Mouse (Mus musculus) lung, adult 2 months (tissue): ENCODE data around the gene Lenep. TPM values are rescaled to one million over a fixed set of nuclear protein-coding genes. Genes with fewer than 3 reads are reported as not detected.

ENCODE experiments used
- DNase-seq: peaks from one replicate; pipeline ENCODE4 v3.0.0; 2022
- H3K4me1 ChIP-seq: fragments of 200-500 bp; 2 replicates; pipeline ENCODE4 v1.6.1; 2011; ENCODE audit warnings: low read length; ENCODE audit not compliant: control insufficient read depth, insufficient read depth
- H3K4me3 ChIP-seq: fragments of 200-500 bp; replicated peaks from 2 replicates; pipeline ENCODE3; 2011; ENCODE audit warnings: low read depth, mild to moderate bottlenecking, control low read depth, low read length; ENCODE audit errors: extremely low read depth
- CTCF ChIP-seq: fragments of 200-500 bp; IDR thresholded peaks from 2 replicates; pipeline ENCODE4 v1.5.1; 2011; ENCODE audit warnings: mild to moderate bottlenecking, low read length, control low read depth; ENCODE audit not compliant: insufficient read depth
- POLR2A ChIP-seq: fragments of 200-500 bp; IDR thresholded peaks from 2 replicates; pipeline ENCODE4 v1.6.1; 2011; ENCODE audit warnings: low read depth, mild to moderate bottlenecking, control low read depth, low read length, borderline replicate concordance; ENCODE audit errors: extremely low read depth
- WGBS: fragments of 180-500 bp; shearing (Covaris S2); methylation state at CpG from one replicate; pipeline ENCODE4 v1.1.7; 2018; 5-methylcytosine and 5-hydroxymethylcytosine counted together
- polyA plus RNA-seq: library from polyadenylated mRNA; depleted of rRNA; stranded (reverse); fragments of >200 nt; gene quantifications from 2 replicates; pipeline ENCODE4 v1.2.3, GENCODE M21; 2012; rRNA removed

Gene Lenep
- 0.45 and 1.5 TPM in 2 replicates for polyA plus RNA-seq

- TF ChIP-seq CTCF = no peak
- no peak for TF ChIP-seq POLR2A
- Histone ChIP-seq H3K4me1 (no peaks in the 10 kb centered on the region), H3K4me3 (no peak within 1 kb of the TSS)
- no peak for DNase-seq
- WGBS = 74% methylated on average over 5 of the region's 5 CpGs
These were observed at the start of gene Lenep for GRCm38 (mm10) chr3:89402693-89403092. Gene Lenep, minus strand, starts transcription at chr3:89402793.

GRCm38 (mm10) chr3:89451916-89452315, 49.3 kb upstream of the Lenep start:
- no peak overlapping the region for H3K4me3 ChIP-seq
- no peak for TF ChIP-seq POLR2A
- TF ChIP-seq CTCF = no peak
- H3K4me1 ChIP-seq = peaks cover 4% of the 10 kb centered on the region; the same call in 1 of the 2 replicates
- DNase-seq = peak; percentile 28
- WGBS = 95% methylated on average over 1 of the region's 1 CpGs

- 41% methylated on average over 7 of the region's 7 CpGs for WGBS
- TF ChIP-seq CTCF (peak; percentile 89), POLR2A (no peak; the same call in 1 of the 2 replicates)
- H3K4me3 ChIP-seq = no peak overlapping the region
- peak; percentile 76 for DNase-seq
- peaks cover 3% of the 10 kb centered on the region; the same call in 1 of the 2 replicates for H3K4me1 ChIP-seq
These were observed 46.9 kb upstream of the Lenep start for GRCm38 (mm10) chr3:89449541-89449940.

GRCm38 (mm10) chr3:89448720-89449537, 46.3 kb upstream of the Lenep start:
- TF ChIP-seq CTCF = no peak
- no peak for TF ChIP-seq POLR2A
- no peak for DNase-seq
- Histone ChIP-seq H3K4me3 (no peak overlapping the region), H3K4me1 (peaks cover 3% of the 10 kb centered on the region; the same call in 1 of the 2 replicates)
- WGBS = 44% methylated on average over 13 of the region's 13 CpGs

- 82% methylated on average over 2 of the region's 2 CpGs for WGBS
- Histone ChIP-seq H3K4me1 (peaks cover 4% of the 10 kb centered on the region), H3K4me3 (no peak overlapping the region)
- DNase-seq = no peak
- TF ChIP-seq CTCF (no peak), POLR2A (no peak)
These were observed 38.1 kb upstream of the Lenep start for GRCm38 (mm10) chr3:89440691-89441090.

- H3K4me3 ChIP-seq = peak overlapping the region; percentile 50
- WGBS = 16% methylated on average over 5 of the region's 5 CpGs
- DNase-seq = peak; percentile 29
- TF ChIP-seq CTCF (no peak), POLR2A (peak; percentile 8; the same call in 1 of the 2 replicates)
- H3K4me1 ChIP-seq = peaks cover 4% of the 10 kb centered on the region
These were observed 34.7 kb upstream of the Lenep start for GRCm38 (mm10) chr3:89437269-89437668.

- 4% methylated on average over 16 of the region's 16 CpGs for WGBS
- peak within 1 kb of the TSS; percentile 89 for H3K4me3 ChIP-seq
- H3K4me1 ChIP-seq = peaks cover 7% of the 10 kb centered on the region
- peak; percentile 76 for DNase-seq
- TF ChIP-seq POLR2A = peak; percentile 75; the same call in 1 of the 2 replicates
- no peak for TF ChIP-seq CTCF
These were observed 33.9 kb upstream of the Lenep start, which contains the start of gene Pbxip1 for GRCm38 (mm10) chr3:89436176-89437113. Gene Pbxip1, plus strand, starts transcription at chr3:89436706.

- 65% methylated on average over 7 of the region's 7 CpGs for WGBS
- Histone ChIP-seq H3K4me1 (peaks cover 14% of the 10 kb centered on the region), H3K4me3 (no peak overlapping the region)
- no peak for TF ChIP-seq POLR2A
- TF ChIP-seq CTCF = no peak
- DNase-seq = no peak
These were observed 32.4 kb upstream of the Lenep start for GRCm38 (mm10) chr3:89435041-89435440.

GRCm38 (mm10) chr3:89434532-89434931, 31.9 kb upstream of the Lenep start:
- 69% methylated on average over 11 of the region's 11 CpGs for WGBS
- Histone ChIP-seq H3K4me3 (no peak overlapping the region), H3K4me1 (peaks cover 14% of the 10 kb centered on the region)
- no peak for DNase-seq
- TF ChIP-seq POLR2A (no peak), CTCF (no peak)

- WGBS = 92% methylated on average over 8 of the region's 8 CpGs
- Histone ChIP-seq H3K4me3 (no peak overlapping the region), H3K4me1 (peaks cover 14% of the 10 kb centered on the region)
- DNase-seq = no peak
- TF ChIP-seq POLR2A (no peak), CTCF (no peak)
These were observed 30.0 kb upstream of the Lenep start for GRCm38 (mm10) chr3:89432606-89433005.
